Mouse (Mus musculus): ENCODE results near the gene Lpp.

Gene Lpp

GRCm38 (mm10) chr16:24930621-24931020 is 537.3 kb downstream of the Lpp start:
- in situ Hi-C loops (cut with MseI, MboI) = no loop called here

- in situ Hi-C loops (cut with MseI, MboI) = no loop called here
Observed at GRCm38 (mm10) chr16:24932816-24933215, 539.5 kb downstream of the Lpp start.

- in situ Hi-C loops (cut with MseI, MboI) = no loop called here
Observed at GRCm38 (mm10) chr16:24933691-24934090, 540.4 kb downstream of the Lpp start.

- in situ Hi-C loops (cut with MseI, MboI) = no loop called here
Observed at GRCm38 (mm10) chr16:24941306-24942160, 548.2 kb downstream of the Lpp start.

GRCm38 (mm10) chr16:24943486-24944261 is 550.4 kb downstream of the Lpp start:
- in situ Hi-C loops (cut with MseI, MboI) = no loop called here

- in situ Hi-C loops (cut with MseI, MboI) = no loop called here
Observed at GRCm38 (mm10) chr16:24946356-24946755, 553.0 kb downstream of the Lpp start.

- in situ Hi-C loops (cut with MseI, MboI) = no loop called here
Observed at GRCm38 (mm10) chr16:24947485-24947884, 554.2 kb downstream of the Lpp start.

- in situ Hi-C loops (cut with MseI, MboI) = no loop called here
Observed at GRCm38 (mm10) chr16:24948091-24948690, 554.9 kb downstream of the Lpp start.

GRCm38 (mm10) chr16:24949265-24949664 is 556.0 kb downstream of the Lpp start:
- in situ Hi-C loops (cut with MseI, MboI) = no loop called here

GRCm38 (mm10) chr16:24950112-24950743 is 556.9 kb downstream of the Lpp start:
- in situ Hi-C loops (cut with MseI, MboI) = no loop called here

GRCm38 (mm10) chr16:24951909-24952308 is 558.6 kb downstream of the Lpp start:
- in situ Hi-C loops (cut with MseI, MboI) = no loop called here

GRCm38 (mm10) chr16:24955054-24955453 is 561.7 kb downstream of the Lpp start:
- in situ Hi-C loops (cut with MseI, MboI) = no loop called here

- in situ Hi-C loops (cut with MseI, MboI) = no loop called here
Observed at GRCm38 (mm10) chr16:24958661-24959060, 565.4 kb downstream of the Lpp start.

GRCm38 (mm10) chr16:24960901-24961806 is 567.8 kb downstream of the Lpp start:
- in situ Hi-C loops (cut with MseI, MboI) = no loop called here

GRCm38 (mm10) chr16:24964311-24964710 is 571.0 kb downstream of the Lpp start:
- in situ Hi-C loops (cut with MseI, MboI) = no loop called here

GRCm38 (mm10) chr16:24965091-24965490 is 571.8 kb downstream of the Lpp start:
- in situ Hi-C loops (cut with MseI, MboI) = no loop called here

GRCm38 (mm10) chr16:24966460-24966859 is 573.2 kb downstream of the Lpp start:
- in situ Hi-C loops (cut with MseI, MboI) = no loop called here

- in situ Hi-C loops (cut with MseI, MboI) = no loop called here
Observed at GRCm38 (mm10) chr16:24973009-24973631, 579.8 kb downstream of the Lpp start.

- in situ Hi-C loops (cut with MseI, MboI) = no loop called here
Observed at GRCm38 (mm10) chr16:24977771-24978170, 584.5 kb downstream of the Lpp start.

- in situ Hi-C loops (cut with MseI, MboI) = no loop called here
Observed at GRCm38 (mm10) chr16:24978226-24978625, 584.9 kb downstream of the Lpp start.

Measured in mouse trophoblast stem cell (cell line).